Mouse (Mus musculus) WW6 (cell line): ENCODE measurements around the gene Wdr89.

Source experiments
- DNase-seq: peaks from one replicate; pipeline ENCODE4 v3.0.0-alpha.2; 2013; ENCODE audit warnings: low read depth, low spot score

Wdr89 gene

GRCm38 (mm10) chr12:75616158-75616791, 53.1 kb downstream of the Wdr89 start:
- no peak for DNase-seq

GRCm38 (mm10) chr12:75615556-75615955, 53.8 kb downstream of the Wdr89 start:
- no peak for DNase-seq

- no peak for DNase-seq
These were observed 56.6 kb downstream of the Wdr89 start for GRCm38 (mm10) chr12:75612711-75613110.

GRCm38 (mm10) chr12:75599490-75599889, 69.8 kb downstream of the Wdr89 start:
- no peak for DNase-seq

- DNase-seq, result no peak
These were observed 70.3 kb downstream of the Wdr89 start for GRCm38 (mm10) chr12:75598988-75599387.

- DNase-seq, result no peak
These were observed 71.6 kb downstream of the Wdr89 start for GRCm38 (mm10) chr12:75597707-75598106.

GRCm38 (mm10) chr12:75596154-75597002, 73.0 kb downstream of the Wdr89 start, which contains the start of gene Ppp2r5e:
Gene Ppp2r5e (minus strand): TSS chr12:75596245.
- peak; percentile 95 for DNase-seq

GRCm38 (mm10) chr12:75595291-75596153, 73.8 kb downstream of the Wdr89 start:
- DNase-seq, result no peak

GRCm38 (mm10) chr12:75594404-75594803, 74.9 kb downstream of the Wdr89 start:
- DNase-seq, result no peak

GRCm38 (mm10) chr12:75593817-75594216, 75.5 kb downstream of the Wdr89 start:
- no peak for DNase-seq

GRCm38 (mm10) chr12:75587501-75587900, 81.8 kb downstream of the Wdr89 start:
- DNase-seq, result no peak

GRCm38 (mm10) chr12:75583776-75584175, 85.6 kb downstream of the Wdr89 start:
- DNase-seq, result no peak
